In the genomic region with DNA sequence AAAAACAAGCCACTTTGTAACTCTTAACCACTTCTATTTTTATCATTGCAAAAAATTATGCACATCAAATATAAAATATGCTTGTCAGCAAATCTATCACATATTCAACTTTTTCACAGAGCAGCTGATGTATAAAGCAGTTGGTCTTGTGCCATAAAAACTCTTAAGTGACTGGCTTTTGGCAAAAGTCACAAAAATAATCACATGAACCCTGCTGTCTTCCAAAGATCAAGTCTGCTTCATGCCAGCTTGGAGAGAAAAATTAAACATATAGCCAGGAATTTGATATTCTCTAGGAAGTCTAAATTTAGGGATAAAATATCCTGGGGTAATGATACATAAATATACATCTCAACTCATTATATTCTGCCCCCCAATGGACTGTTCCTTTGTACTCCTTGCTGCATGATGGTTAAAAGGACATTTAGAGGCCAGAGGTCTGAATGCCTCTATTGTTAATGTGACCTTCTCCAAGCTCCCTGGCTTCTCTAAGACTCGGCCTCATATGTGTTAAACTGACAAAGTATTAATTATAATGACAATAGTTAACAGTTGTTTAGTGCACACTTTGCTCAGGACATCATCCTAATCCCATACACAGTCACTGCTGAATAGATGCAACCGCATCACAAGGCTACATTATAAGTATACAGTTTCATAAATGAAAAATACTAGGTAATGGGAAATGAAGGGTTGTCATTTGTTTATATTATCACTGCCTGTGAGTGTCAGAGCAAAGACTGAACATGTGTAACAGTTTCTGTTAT, we compare ENCODE assay signal across 10 mouse cellular contexts.
"Had no signal": no experiment of that assay in that cellular context is flagged by ENCODE, and none has a peak within 500 bp of the region (broad histone marks: within the 10 kb centered on the region; RNA-seq: fewer than 3 reads in every experiment).

No protein-coding gene starts in this region.

- DNase-seq: kidney, postnatal 10 days; kidney, postnatal 4 days; liver; lung, adult 18-20 months; right cerebral cortex, postnatal 14 days; thymus, postnatal 36 days had no signal

- H3K36me3 ChIP-seq: limb, embryonic 12.5 days; midbrain, embryonic 13.5 days had no signal

- H3K4me3 ChIP-seq: layer of hippocampus, adult 2 months; limb, embryonic 12.5 days; midbrain, embryonic 13.5 days had no signal

- H3K9me3 ChIP-seq: limb, embryonic 12.5 days; midbrain, embryonic 13.5 days had no signal

- ATAC-seq: midbrain, embryonic 13.5 days had no signal

- H3K9ac ChIP-seq: limb, embryonic 12.5 days; liver, embryonic 14.5 days; midbrain, embryonic 13.5 days had no signal

- H3K4me2 ChIP-seq: limb, embryonic 12.5 days; midbrain, embryonic 13.5 days had no signal

- H3K27me3 ChIP-seq: limb, embryonic 12.5 days; midbrain, embryonic 13.5 days had no signal

- H3K4me1 ChIP-seq: limb, embryonic 12.5 days; midbrain, embryonic 13.5 days had no signal

- H3K27ac ChIP-seq: layer of hippocampus, adult 2 months; limb, embryonic 12.5 days; liver, embryonic 14.5 days; midbrain, embryonic 13.5 days had no signal
